Mouse (Mus musculus): ENCODE measurements at regions not wholly inside any gene's neighbourhood (a gene's known extent, or its start where the extent isn't known, plus 50 kb on each side); places are given as distances from the start of the nearest gene placed in this dataset.

DNA sequence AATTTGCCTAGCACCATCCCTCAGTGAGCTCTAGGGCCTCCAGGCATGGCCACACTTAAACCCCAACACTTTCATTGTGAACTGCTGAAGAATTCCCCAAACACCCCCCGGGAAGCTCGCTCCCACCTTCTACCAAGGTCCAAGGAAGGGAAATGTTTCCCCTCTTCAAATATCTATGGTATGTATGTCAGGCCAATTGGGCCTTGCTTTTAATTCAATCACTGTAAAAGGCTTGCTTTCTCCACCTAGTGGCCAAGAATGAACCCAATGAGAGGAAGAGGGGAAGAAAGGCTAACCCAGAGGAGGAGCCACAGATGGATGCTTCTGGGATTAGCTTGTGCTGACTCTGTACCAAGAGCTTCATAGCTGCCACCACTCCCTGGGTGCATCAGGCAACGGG is 336.3 kb upstream of the Tgfbr2 start:
- peak in 1 of 2 experiments; percentile 3 for DNase-seq (ENCODE audit: low spot score in 2 of 2)

DNA sequence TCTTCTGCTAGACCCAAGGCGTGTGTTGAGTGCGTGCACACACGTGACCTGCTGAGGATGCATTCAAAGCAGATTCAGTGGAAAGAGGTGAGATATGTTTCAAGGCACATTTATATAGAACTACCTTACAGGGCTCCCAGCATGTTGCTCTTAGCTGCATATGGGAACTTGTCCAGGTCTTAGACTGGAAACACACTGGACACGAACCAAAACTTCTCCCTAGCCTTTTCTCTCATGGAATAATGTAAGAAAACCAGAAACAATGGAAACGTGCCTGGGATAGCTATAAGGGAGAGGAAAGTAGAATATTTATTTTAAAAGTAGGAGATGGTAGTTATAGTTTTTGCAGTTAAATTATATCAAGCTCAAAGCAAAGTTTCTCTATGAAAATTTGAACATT is 332.6 kb upstream of the Tgfbr2 start:
- no peak for DNase-seq (ENCODE audit: low spot score in 2 of 2)

DNA sequence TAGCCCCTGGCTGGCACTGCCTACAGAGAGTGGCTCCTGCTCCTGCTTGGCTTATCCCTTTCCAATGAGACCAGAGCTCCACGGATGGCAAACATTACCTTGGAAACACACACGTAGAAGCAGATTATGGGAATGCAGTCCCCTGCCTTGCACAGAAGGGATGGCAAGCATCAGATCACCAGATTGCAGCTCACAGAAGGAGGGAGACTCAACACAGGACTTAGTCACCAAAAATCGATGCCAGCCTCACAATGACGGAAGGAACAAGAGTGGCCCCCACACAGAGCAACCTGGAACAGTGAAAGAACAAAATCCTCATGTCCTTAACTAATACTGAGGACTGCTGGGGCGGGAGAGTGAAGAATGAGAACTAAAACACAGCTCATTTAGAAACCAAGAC is 327.7 kb upstream of the Tgfbr2 start:
- DNase-seq (ENCODE audit: low spot score in 2 of 2), result no peak

DNA sequence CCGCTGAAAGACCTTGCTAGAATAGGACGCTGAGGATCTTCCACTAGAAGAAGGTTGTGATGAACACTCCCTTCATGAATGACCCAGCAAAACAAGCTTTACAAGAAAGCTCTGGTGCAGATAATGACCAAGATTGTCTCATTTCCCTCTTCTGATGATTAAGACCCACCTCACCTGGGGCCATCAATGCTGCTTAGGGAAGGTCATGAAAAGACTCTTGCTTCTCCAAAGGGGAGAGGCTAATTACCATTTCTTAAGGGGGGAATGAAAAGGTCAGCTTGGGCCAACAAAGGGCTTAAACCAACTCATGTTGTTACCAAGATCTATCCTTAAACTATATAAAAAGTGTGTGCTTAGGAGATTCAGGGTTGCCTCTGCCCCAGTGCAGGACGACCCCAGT is 325.8 kb upstream of the Tgfbr2 start:
- DNase-seq (ENCODE audit: low spot score in 2 of 2), result no peak

DNA sequence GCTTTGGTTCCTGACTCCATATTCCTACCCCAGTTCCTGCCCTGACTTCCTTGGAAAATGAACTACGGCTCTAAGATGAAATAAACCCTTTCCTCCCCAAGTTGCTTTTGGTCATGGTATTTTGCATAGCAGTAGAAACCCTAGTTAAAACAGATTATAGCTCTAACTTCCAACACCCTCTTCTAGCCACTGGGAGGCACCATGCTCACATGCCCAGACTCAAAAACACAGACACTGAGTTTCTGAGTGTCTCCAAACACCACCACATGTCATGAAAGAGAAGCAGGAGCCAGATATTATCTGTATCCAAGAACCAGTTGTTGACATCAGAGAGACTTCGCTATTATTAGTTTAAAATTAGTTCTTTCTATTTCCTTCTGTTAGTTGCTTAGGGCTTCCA is 316.1 kb upstream of the Tgfbr2 start:
- no peak for DNase-seq (ENCODE audit: low spot score in 2 of 2)

DNA sequence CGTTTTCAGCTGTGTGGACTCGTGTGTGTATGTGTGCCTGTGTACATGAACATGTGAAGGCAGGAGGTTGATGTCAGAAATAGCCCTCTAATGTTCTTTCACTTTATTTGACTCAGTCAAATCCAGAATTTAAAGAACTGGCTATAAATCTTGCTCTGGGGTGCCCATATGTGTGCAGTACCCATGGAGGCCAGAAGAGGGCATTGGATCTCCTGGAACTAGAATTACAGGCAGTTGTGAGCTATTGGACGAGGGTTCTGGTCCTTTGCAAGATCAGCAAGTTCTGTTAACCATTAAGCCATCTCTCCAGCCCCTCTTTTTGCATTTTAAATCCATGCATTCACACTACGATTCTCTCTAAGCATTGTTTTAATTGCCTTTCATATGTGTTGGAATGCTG is 314.6 kb upstream of the Tgfbr2 start:
- DNase-seq (ENCODE audit: low spot score in 2 of 2), result peak in 1 of 2 experiments; percentile 56

DNA sequence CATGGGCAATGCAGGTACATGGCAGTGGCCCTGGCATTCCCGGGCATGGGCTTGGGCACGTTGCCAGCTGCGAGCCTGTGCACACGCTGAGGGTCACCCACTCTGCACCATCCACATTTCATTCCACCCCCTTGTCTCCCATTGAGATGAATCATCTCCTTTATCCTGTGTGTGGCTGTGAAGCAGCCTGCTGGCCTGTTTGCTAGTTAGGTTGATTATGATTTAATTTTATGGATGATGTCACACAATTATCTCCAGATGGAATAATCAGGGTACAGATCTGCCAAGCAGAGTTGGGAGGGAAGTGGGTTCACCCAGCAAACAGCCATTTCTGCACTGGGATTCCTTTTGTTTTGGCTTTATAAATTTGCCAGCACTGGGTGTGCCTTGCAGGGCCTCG is 314.1 kb upstream of the Tgfbr2 start:
- peak in 1 of 2 experiments; percentile 61 for DNase-seq (ENCODE audit: low spot score in 2 of 2)

DNA sequence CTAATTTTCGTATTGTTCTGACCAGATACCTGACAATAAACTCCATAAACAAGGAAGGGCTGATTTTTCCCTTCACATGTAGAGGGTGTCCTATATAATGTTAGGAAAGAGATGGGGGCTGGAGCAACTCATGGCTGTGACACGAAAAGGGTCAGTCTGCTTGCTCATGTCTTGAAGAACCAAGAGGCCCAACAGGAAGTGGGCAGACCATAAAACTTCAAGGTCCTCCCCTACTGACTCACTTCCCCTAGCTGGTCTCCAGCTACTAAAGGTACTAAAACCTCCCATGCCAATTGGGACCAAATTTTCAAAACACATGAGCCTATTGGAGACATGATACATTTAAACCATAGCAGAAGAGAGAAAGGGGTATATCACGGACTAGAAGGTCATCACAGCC is 302.1 kb upstream of the Tgfbr2 start:
- no peak for DNase-seq (ENCODE audit: low spot score in 2 of 2)

DNA sequence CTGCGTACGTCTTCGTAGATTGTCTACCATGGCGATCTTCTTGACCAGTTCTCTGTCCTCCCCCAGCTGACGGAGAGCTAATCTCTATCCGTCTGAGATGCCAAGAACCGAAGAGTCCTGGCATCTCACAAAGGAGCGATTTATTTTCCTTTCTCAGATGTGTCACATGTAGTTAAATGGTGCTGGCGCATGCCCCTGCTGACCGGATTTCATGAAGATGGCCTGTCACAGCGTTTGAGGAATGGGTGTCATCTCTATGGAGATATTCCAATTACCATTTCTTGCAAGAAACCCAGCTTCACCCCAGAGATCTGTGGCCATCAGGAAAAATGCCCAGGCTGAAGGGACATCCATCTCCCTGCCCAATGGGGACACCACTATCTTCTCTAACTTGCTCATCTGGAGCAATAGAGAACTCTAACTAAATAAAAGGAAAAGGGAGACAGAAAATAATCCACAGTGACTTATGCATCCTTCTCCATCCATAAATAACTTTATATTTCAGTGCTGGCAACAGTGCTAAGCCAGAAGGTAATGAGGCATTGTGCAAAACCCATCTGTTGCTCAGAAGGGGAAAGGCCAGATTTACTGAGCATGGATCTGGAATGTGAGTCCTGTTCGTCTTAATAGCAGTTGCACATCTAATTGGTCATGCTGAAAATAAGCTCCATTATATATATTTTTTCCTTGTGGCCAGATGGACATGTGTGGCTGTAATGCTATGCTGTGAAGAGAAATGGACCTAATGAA is 300.2 kb upstream of the Tgfbr2 start:
- no peak for DNase-seq (ENCODE audit: low spot score in 2 of 2)

DNA sequence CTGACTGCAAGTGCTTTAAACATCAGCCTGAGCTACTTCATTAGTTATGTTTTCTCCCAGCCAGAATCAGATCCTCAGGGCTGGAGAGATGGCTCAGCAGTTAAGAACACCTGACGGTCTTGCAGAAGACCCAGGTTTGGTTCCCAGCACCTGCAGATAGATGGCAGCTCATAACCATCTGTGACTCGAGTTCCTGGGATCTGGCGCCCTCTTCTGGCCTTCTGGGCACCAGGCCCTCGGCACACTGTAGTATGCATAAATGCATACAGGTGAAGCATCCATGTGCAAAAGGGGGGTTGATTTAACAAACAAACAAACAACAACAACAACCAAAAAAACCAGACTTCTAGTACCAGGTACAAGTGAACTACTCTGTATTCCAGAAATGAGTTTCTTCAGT is 297.7 kb upstream of the Tgfbr2 start:
- DNase-seq (ENCODE audit: low spot score in 2 of 2), result no peak

DNA sequence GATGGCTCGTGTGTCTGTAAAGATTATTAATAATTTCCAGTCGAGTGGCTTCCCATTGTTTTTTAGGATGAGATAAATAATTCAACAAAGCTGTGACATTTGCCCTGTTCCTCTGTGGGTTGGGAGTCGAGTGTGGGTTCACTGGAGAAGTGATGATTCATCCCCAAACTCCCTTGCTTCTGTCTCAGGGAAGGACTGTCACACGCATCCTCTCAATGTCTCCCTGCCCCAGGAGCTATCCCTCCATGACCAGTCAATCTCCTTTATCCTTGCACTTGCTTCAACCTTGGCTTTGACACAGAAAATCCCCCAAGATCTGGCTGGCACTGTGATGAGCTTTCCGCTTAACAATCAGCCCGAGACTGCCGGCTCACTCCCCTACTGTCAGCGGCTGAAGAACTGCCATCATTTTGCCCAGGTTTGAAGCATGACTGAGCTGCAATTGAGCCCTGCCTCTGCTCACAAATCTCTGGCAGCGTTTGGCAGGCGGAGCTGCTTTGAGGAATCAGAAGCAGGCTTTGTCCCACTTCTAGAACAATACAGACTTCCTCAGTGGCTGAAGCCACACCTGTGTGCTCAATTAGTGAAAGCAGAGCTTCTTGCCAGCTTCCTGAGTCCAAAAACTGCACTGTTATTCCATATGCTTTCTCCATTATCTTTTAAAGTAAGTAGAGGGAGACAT is 293.6 kb upstream of the Tgfbr2 start:
- peak in 1 of 2 experiments; percentile 39 for DNase-seq (ENCODE audit: low spot score in 2 of 2)

DNA sequence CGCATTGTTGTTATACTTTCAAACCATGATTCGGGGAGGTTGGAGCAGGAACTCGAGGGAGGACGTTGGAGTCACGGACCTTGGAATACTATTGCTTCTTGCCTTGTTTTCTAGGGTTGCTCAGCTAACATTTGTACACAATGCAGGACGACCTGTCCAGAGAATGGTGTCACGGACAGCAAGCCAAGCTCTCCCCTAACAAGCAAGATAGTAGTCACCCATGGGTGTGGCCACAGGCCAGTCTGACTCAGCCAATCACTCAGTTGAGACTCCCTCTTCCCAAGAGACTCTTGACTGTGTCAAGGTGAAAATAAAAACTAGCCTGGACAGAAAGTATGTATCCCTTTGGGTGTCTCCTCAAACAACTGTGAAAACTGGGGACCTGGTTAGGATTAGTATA is 291.2 kb upstream of the Tgfbr2 start:
- no peak for DNase-seq (ENCODE audit: low spot score in 2 of 2)

DNA sequence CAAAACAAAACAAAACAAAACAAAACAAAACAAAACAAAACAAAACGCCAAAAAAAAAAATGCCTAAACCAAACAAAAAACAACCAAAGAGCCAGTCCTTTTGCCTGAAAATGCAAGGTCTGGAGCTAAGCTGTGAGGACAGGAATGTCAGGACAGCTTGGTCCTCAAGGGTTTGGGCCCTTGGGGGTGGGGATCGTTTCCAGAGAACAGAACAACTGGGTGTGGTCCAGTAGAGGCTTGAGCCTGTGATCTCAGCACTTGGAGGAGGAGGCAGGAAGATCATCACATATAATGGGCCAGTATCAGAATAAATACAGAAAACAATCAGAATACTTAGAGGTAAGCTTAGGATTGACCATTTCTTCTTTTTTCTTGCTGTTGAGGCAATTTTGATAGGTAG is 289.5 kb upstream of the Tgfbr2 start:
- no peak for DNase-seq (ENCODE audit: low spot score in 2 of 2)

DNA sequence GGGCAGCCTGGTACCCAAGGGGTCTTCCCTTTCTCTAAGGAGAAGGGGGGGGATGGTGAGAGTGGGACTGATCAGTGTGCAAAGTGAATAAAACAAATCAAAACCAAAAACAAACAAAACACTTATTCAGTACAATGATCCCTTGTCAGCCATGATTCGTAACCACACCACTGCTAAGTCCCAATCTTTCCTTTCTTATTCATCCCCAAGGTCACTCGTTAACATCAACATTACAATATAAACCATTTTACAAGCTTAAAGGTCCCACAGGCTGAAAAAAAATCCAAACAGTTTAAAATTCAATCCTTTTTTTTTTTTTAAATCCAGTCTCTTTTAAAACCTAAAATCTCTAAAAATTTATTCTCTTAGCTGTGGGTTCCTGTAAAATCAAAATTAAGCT is 287.1 kb upstream of the Tgfbr2 start:
- DNase-seq (ENCODE audit: low spot score in 2 of 2), result no peak

DNA sequence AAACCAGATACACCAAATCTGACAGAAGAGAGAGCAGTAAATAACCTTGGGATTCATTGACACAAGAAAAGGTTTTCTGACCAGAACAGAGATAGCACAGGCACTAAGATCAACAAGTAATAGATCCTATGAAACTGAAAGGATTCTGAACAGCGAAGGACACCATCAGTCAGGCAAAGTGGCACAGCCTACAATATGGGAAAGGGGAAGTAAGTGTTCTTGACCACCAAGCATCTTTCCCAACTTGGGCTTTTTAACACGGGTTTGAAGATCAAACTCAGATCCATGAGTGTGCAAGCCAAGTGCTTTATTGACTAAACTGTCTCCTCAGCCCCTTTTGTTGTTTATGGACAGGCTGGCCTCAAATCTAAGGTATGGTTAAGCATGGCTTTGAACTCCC is 284.9 kb upstream of the Tgfbr2 start:
- no peak for DNase-seq (ENCODE audit: low spot score in 2 of 2)

DNA sequence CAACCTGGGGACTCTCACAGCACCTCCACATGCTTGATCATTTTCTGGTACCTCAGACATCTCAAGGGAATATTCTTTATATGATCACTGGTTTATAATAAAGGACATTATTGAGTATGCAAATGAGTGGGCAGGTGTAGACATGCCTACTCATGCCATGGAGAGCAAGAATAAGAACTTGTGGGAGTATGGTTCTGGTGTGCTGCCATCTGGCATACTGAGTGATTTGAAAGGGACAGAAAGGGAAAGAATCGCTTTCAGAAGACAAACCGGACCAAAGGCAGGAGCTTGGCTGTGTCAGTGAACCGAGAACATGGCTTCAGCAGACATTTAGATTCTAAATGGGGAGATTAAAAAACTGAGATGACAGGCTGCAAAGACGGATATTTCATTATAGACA is 276.9 kb upstream of the Tgfbr2 start:
- no peak for DNase-seq (ENCODE audit: low spot score in 2 of 2)

DNA sequence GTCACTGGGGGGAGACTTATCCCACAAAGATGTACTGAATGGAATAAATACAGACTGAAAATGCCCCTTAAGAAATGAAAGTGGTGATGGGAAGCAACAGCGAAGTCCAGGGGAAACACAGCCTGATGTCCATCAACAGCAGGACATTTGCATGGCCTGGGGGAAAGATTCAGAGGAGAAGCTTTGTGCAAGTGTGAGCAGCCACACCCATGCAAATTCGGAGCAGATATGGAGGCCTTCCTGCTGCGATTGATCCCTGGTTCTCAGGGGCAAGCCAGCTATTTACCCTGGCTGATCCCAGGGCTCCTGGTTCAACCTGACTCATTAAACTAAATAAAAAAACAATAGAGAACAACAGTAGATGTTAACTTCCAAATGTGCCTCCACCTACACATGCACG is 275.7 kb upstream of the Tgfbr2 start:
- no peak for DNase-seq (ENCODE audit: low spot score in 2 of 2)

DNA sequence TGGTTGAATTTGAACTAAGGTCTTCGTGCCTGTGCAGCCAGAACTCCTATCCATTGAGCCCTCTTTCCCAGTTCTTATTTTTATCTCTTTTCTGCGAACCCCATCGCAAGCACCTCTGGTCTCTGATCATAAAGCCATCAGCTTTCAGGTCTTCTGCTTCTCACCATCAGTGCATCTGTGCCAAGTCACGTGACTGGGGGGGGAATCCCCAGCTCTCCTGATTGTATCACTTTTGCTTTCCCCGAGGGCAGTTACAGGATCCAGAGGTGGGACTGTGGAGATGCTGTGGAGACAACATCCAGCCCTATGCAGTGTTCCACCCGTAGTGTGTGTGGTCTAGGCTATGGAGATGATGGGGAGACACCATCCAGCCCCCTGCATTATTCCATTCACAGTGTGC is 272.6 kb upstream of the Tgfbr2 start:
- no peak for DNase-seq (ENCODE audit: low spot score in 2 of 2)

DNA sequence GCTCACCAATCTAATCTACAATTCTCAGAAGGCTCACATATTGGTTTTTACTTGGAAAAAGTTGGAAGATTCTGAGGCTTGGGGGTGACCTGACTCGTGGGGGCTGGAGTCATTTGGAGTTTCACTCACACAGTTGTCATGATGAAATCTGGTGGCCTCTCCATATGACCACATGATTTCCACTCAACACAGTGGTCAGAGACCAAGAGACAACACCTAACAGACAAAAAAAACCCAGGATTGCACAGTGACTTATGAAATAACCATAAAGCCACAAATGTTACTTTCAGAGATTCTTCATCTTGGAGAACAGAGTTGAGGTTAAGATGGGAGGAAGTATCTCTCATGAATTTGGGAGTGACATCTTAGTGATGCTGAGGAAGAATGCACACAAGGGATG is 263.4 kb upstream of the Tgfbr2 start:
- no peak for DNase-seq (ENCODE audit: low spot score in 2 of 2)

DNA sequence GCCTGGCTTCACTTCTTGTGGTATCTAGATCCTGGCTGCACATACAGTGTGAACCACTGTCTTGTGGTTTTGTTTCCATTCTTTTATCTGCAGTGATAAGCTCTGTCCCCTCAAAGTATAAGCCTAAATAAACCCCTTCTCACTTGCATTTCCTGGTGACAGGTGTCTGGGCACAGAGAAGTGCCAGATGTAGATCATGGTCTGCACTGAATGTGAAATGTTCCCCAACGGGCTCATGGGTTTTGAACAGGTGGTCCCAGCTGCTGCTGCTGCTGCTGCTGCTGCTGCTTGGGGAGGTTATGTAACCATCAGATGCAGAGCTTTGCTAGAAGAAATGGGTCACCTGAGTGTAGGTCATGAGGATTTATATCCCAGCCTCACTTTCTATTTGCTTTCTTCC is 259.3 kb upstream of the Tgfbr2 start:
- no peak for DNase-seq (ENCODE audit: low spot score in 2 of 2)

DNA sequence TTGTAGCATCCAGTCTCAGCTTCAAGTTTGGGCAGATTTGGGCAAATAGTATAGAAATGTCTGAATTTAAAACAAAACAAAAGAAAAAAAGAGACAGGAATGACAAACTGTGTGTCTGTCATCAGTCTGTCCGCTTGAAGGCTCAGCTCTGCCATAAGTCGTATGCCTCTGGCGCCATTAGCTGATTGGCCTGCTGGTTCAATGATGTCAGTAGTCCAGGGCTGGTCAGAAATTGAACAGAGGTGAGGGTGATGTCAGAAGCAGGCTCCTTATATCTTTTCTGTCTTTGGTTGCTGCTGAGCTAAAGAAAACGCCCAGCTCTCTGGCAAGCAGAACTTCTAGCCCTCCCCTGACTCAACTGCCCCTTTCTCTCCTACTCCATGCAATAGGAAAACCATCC is 253.9 kb upstream of the Tgfbr2 start:
- no peak for DNase-seq (ENCODE audit: low spot score in 2 of 2)

DNA sequence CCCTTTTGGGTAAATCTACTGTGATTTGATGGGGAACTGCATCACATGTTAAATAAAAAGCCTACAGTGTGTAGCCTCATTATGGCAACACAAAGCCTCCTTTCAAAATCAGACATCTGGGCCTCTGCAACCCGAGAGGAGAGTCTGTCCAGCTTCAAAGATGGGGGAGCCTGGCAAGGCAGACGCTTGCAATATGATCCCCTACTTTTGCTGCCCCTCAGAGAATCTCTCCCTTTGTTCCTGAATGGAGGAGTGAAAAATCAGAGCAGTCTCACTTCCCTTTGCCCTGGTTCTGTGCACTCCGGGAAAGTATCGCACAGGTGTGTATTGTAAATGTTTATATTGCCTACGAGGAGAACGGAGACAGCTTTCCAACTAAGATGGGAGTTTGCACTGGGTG is 253.3 kb upstream of the Tgfbr2 start:
- no peak for DNase-seq (ENCODE audit: low spot score in 2 of 2)

DNA sequence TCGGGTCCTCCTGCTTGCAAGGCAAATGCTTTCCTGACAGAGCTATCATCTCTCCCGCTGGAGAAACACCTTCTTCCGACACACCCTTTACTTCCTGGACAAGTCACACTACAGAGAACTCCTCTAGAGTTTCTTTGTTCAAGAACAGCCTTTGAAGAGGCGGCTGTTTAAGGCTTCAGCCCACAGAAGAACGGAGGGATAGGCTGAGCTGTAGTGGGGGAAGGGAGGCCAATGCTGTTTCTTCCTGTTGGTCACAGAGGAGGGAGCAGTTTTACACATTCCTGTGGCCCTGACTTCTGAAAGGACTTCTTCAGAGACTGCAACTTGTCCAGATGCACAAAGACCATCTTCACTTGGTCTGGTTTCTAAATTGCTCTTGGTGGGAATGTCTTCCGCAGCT is 252.1 kb upstream of the Tgfbr2 start:
- DNase-seq (ENCODE audit: low spot score in 2 of 2), result no peak

Data from cerebellum, postnatal 4 days (tissue).